Mouse (Mus musculus) lung, embryonic 14.5 days (tissue): ENCODE measurements around the gene Sppl2b. TPM values are rescaled to one million over a fixed set of nuclear protein-coding genes. Genes with fewer than 3 reads are reported as not detected.

Experiments used
- ATAC-seq: fragments of 200-750 bp; cut with Nextera tagmentation; 2 replicates; pipeline ENCODE4 v1.8.0; 2017; ENCODE audit warnings: mild to moderate bottlenecking, moderate TSS enrichment, moderate library complexity; ENCODE audit not compliant: insufficient read depth
- DNase-seq: peaks from one replicate; pipeline ENCODE4 v3.0.0-alpha.2; 2015
- H3K27ac ChIP-seq: fragments of 300-500 bp; sonication (generic); 2 replicates; pipeline ENCODE4 v1.5.1; 2014; ENCODE audit warnings: low read depth, mild to moderate bottlenecking, moderate library complexity
- H3K27me3 ChIP-seq: fragments of 300-500 bp; sonication (generic); 2 replicates; pipeline ENCODE4 v1.6.1; 2014; ENCODE audit warnings: low read length, control low read depth; ENCODE audit not compliant: insufficient read depth
- H3K36me3 ChIP-seq: fragments of 300-500 bp; sonication (generic); 2 replicates; pipeline ENCODE4 v1.6.1; 2014; ENCODE audit warnings: control low read depth; ENCODE audit not compliant: insufficient read depth
- H3K4me1 ChIP-seq: fragments of 300-500 bp; sonication (generic); 2 replicates; pipeline ENCODE4 v1.6.1; 2014; ENCODE audit warnings: antibody characterized with exemption, control low read depth; ENCODE audit not compliant: insufficient read depth
- H3K4me2 ChIP-seq: fragments of 300-500 bp; sonication (generic); 2 replicates; pipeline ENCODE4 v1.6.1; 2014; ENCODE audit warnings: mild to moderate bottlenecking
- H3K4me3 ChIP-seq: fragments of 300-500 bp; sonication (generic); 2 replicates; pipeline ENCODE4 v1.5.1; 2014; ENCODE audit warnings: low read depth, low read length
- H3K9ac ChIP-seq: fragments of 300-500 bp; sonication (generic); 2 replicates; pipeline ENCODE4 v1.6.1; 2014
- H3K9me3 ChIP-seq: fragments of 300-500 bp; sonication (generic); 2 replicates; pipeline ENCODE4 v1.6.1; 2016; ENCODE audit warnings: low read depth, low read length, control low read depth
- CTCF ChIP-seq: IDR thresholded peaks from 2 replicates; pipeline ENCODE4 v1.5.1; 2016; ENCODE audit warnings: antibody characterized with exemption, low read depth
- WGBS: fragments of 180-500 bp; shearing (Covaris S2); extraction: QIAGEN DNeasy Blood & Tissue Kit; methylation state at CpG from one replicate; pipeline ENCODE4 v1.1.7; 2014; 5-methylcytosine and 5-hydroxymethylcytosine counted together
- polyA plus RNA-seq: library from polyadenylated mRNA; unstranded; fragments of >200 nt; fragmentation: Nextera tagmentation; extraction: Ambion mirVana; gene quantifications from 2 replicates; pipeline ENCODE4 v1.2.1, GENCODE M21; 2014

The Sppl2b gene
- polyA plus RNA-seq, 1 experiment from 2014 or later = 38.7 TPM

- Histone ChIP-seq H3K4me1 (no peaks in the 10 kb centered on the region), H3K27ac (no peak overlapping the region), H3K27me3 (peaks cover 44% of the 10 kb centered on the region), H3K36me3 (no peaks in the 10 kb centered on the region), H3K4me2 (no peak overlapping the region), H3K9me3 (no peaks in the 10 kb centered on the region), H3K9ac (no peak overlapping the region), H3K4me3 (no peak overlapping the region)
- no peak for TF ChIP-seq CTCF
- ATAC-seq (no peak), DNase-seq (no peak)
- WGBS = 78% methylated on average over 15 of the region's 15 CpGs
Observed at GRCm38 (mm10) chr10:80842334-80842733, 12.7 kb upstream of the Sppl2b start.

GRCm38 (mm10) chr10:80843087-80843930, 11.8 kb upstream of the Sppl2b start:
- Histone ChIP-seq H3K27ac (no peak overlapping the region), H3K4me1 (no peaks in the 10 kb centered on the region), H3K4me2 (peak overlapping the region; percentile 69), H3K9ac (peak overlapping the region; percentile 47), H3K4me3 (peak overlapping the region; percentile 41), H3K36me3 (no peaks in the 10 kb centered on the region), H3K27me3 (peaks cover 43% of the 10 kb centered on the region), H3K9me3 (no peaks in the 10 kb centered on the region)
- WGBS = 9% methylated on average over 32 of the region's 32 CpGs
- no peak for ATAC-seq
- no peak for DNase-seq
- TF ChIP-seq CTCF = no peak

- Histone ChIP-seq H3K9ac (peak within 1 kb of the TSS; percentile 47), H3K9me3 (no peaks in the 10 kb centered on the region), H3K4me2 (peak within 1 kb of the TSS; percentile 69), H3K4me3 (peak within 1 kb of the TSS; percentile 41), H3K4me1 (no peaks in the 10 kb centered on the region), H3K36me3 (no peaks in the 10 kb centered on the region), H3K27ac (no peak within 1 kb of the TSS), H3K27me3 (peaks cover 43% of the 10 kb centered on the region)
- TF ChIP-seq CTCF = no peak
- WGBS = 4% methylated on average over 48 of the region's 51 CpGs
- ATAC-seq = no peak
- DNase-seq = peak; percentile 26
Observed at GRCm38 (mm10) chr10:80843931-80844547, 11.0 kb upstream of the Sppl2b start, which contains the start of gene Lingo3. Gene Lingo3 (minus strand): TSS chr10:80844039.

- WGBS = 60% methylated on average over 8 of the region's 8 CpGs
- no peak for TF ChIP-seq CTCF
- ATAC-seq (no peak), DNase-seq (no peak)
- Histone ChIP-seq H3K4me1 (no peaks in the 10 kb centered on the region), H3K4me3 (no peak overlapping the region), H3K27ac (no peak overlapping the region), H3K4me2 (no peak overlapping the region), H3K9me3 (no peaks in the 10 kb centered on the region), H3K9ac (no peak overlapping the region), H3K36me3 (no peaks in the 10 kb centered on the region), H3K27me3 (peaks cover 43% of the 10 kb centered on the region)
Observed at GRCm38 (mm10) chr10:80845055-80845693, 9.9 kb upstream of the Sppl2b start.

GRCm38 (mm10) chr10:80845732-80846131, 9.3 kb upstream of the Sppl2b start:
- Histone ChIP-seq H3K27ac (no peak overlapping the region), H3K9ac (no peak overlapping the region), H3K9me3 (no peaks in the 10 kb centered on the region), H3K27me3 (peaks cover 43% of the 10 kb centered on the region), H3K4me3 (no peak overlapping the region), H3K36me3 (no peaks in the 10 kb centered on the region), H3K4me1 (no peaks in the 10 kb centered on the region), H3K4me2 (no peak overlapping the region)
- DNase-seq (no peak), ATAC-seq (no peak)
- no peak for TF ChIP-seq CTCF
- 66% methylated on average over 12 of the region's 12 CpGs for WGBS

- no peaks in the 10 kb centered on the region for H3K4me1 ChIP-seq
- WGBS = 6% methylated on average over 10 of the region's 10 CpGs
- no peak overlapping the region for H3K27ac ChIP-seq
- peaks cover 22% of the 10 kb centered on the region for H3K36me3 ChIP-seq
- H3K27me3 ChIP-seq = peaks cover 24% of the 10 kb centered on the region
- H3K4me2 ChIP-seq = no peak overlapping the region
- no peak overlapping the region for H3K4me3 ChIP-seq
- peak; percentile 66 for DNase-seq
- H3K9me3 ChIP-seq = no peaks in the 10 kb centered on the region
- TF ChIP-seq CTCF = no peak
- no peak overlapping the region for H3K9ac ChIP-seq
- ATAC-seq = peak; percentile 19; the same call in 1 of the 2 replicates
Observed at GRCm38 (mm10) chr10:80848571-80848970, 6.5 kb upstream of the Sppl2b start.

- Histone ChIP-seq H3K4me2 (peak overlapping the region; percentile 99), H3K9me3 (no peaks in the 10 kb centered on the region), H3K27me3 (no peaks in the 10 kb centered on the region), H3K4me1 (peaks cover 4% of the 10 kb centered on the region; the same call in 1 of the 2 replicates), H3K27ac (no peak overlapping the region), H3K9ac (peak overlapping the region; percentile 85), H3K4me3 (peak overlapping the region; percentile 81), H3K36me3 (peaks cover 23% of the 10 kb centered on the region)
- 19% methylated on average over 11 of the region's 11 CpGs for WGBS
- no peak for TF ChIP-seq CTCF
- peak; percentile 17 for DNase-seq
- no peak for ATAC-seq
Observed at GRCm38 (mm10) chr10:80855749-80856073, 636 bp downstream of the Sppl2b start.
